10 mouse cellular contexts compared by ENCODE assay signal in the genomic region with DNA sequence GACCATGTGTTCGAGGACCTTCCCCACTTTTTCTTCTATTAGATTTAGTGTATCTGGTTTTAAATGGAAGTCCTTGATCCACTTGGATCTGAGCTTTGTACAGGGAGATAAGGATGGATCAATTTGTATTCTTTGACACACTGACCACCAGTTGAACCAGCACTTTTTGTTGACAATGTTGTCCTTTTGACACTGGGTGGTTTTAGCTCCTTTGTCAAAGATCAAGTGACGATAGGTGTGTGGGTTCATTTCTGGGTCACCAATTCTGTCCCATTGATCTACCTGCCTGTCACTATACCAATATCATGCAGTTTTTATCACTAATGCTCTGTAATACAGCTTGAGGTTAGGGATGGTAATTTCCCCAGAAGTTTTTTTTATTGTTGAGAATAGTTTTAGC. TPM values are rescaled to one million over a fixed set of nuclear protein-coding genes. Genes with fewer than 3 reads are reported as not detected.
"Had no signal": no experiment of that assay in that cellular context is flagged by ENCODE, and none has a peak within 500 bp of the region (broad histone marks: within the 10 kb centered on the region; RNA-seq: fewer than 3 reads in every experiment).

No protein-coding gene starts in this region.

RNA-seq across cellular contexts. Expression of gene Raet1d, which starts 4.6 kb away (rescaled TPM):
- total RNA-seq: left cerebral cortex, adult 18-20 months; left cerebral cortex, adult 2 months; left cerebral cortex, postnatal 10 days; left cerebral cortex, postnatal 14 days; left cerebral cortex, postnatal 25 days; left cerebral cortex, postnatal 36 days; megakaryocyte progenitor cell, adult 5-6 weeks; megakaryocyte-erythroid progenitor cell, adult 5-6 weeks; monocyte, adult 5-6 weeks had no signal
- polyA plus RNA-seq: lung, adult 2 months had no signal
